Mouse (Mus musculus) forebrain, embryonic 12.5 days (tissue): Measurements from ENCODE around the gene Olfr1336. TPM values are rescaled to one million over a fixed set of nuclear protein-coding genes. Genes with fewer than 3 reads are reported as not detected.
"Not testable (repeated sequence)": the region's sequence is repeated elsewhere in the genome, so short reads cannot be mapped to it uniquely, and the experiment has no call there.

Experiments used
- ATAC-seq: fragments of 200-750 bp; cut with Nextera tagmentation; 2 replicates; pipeline ENCODE4 v1.8.0; 2017; ENCODE audit warnings: moderate TSS enrichment; ENCODE audit not compliant: low FRiP score
- H3K27ac ChIP-seq: fragments of 300-500 bp; sonication (generic); 2 replicates; pipeline ENCODE4 v1.5.1; 2016; ENCODE audit warnings: mild to moderate bottlenecking
- H3K27me3 ChIP-seq: fragments of 300-500 bp; sonication (generic); 2 replicates; pipeline ENCODE4 v1.6.1; 2016; ENCODE audit warnings: mild to moderate bottlenecking
- H3K36me3 ChIP-seq: fragments of 300-500 bp; sonication (generic); replicated peaks from 2 replicates; pipeline ENCODE4 v1.6.1; 2016; ENCODE audit warnings: mild to moderate bottlenecking
- H3K4me1 ChIP-seq: fragments of 300-500 bp; sonication (generic); 2 replicates; pipeline ENCODE4 v1.6.1; 2016
- H3K4me2 ChIP-seq: fragments of 300-500 bp; sonication (generic); 2 replicates; pipeline ENCODE4 v1.6.1; 2016; ENCODE audit warnings: mild to moderate bottlenecking, moderate library complexity
- H3K4me3 ChIP-seq: fragments of 300-500 bp; sonication (generic); replicated peaks from 2 replicates; pipeline ENCODE4 v1.5.1; 2016; ENCODE audit warnings: mild to moderate bottlenecking
- H3K9ac ChIP-seq: fragments of 300-500 bp; sonication (generic); 2 replicates; pipeline ENCODE4 v1.6.1; 2016; ENCODE audit warnings: mild to moderate bottlenecking
- H3K9me3 ChIP-seq: fragments of 300-500 bp; sonication (generic); 2 replicates; pipeline ENCODE4 v1.6.1; 2016
- WGBS: fragments of 180-500 bp; shearing (Covaris S2); methylation state at CpG from one replicate; pipeline ENCODE4 v1.1.7; 2016; 5-methylcytosine and 5-hydroxymethylcytosine counted together
- polyA plus RNA-seq: library from polyadenylated mRNA; unstranded; fragments of >200 nt; fragmentation: Nextera tagmentation; extraction: Ambion mirVana; gene quantifications from 2 replicates; pipeline ENCODE4 v1.2.1, GENCODE M21; 2016

Gene Olfr1336
- polyA plus RNA-seq, 1 experiment from 2014 or later, result not detected

- not testable (repeated sequence) for ATAC-seq
Observed at GRCm38 (mm10) chr7:6477633-6478032, 21.7 kb downstream of the Olfr1336 start.

GRCm38 (mm10) chr7:6486841-6487240, 30.9 kb downstream of the Olfr1336 start, which contains the start of gene Olfr5:
Gene Olfr5, minus strand, starts transcription at chr7:6486941.
- Histone ChIP-seq H3K36me3 (no peaks in the 10 kb centered on the region), H3K27me3 (no peaks in the 10 kb centered on the region), H3K27ac (no peak within 1 kb of the TSS), H3K4me3 (no peak within 1 kb of the TSS), H3K9ac (no peak within 1 kb of the TSS), H3K9me3 (peaks cover 16% of the 10 kb centered on the region; the same call in 1 of the 2 replicates), H3K4me2 (no peak within 1 kb of the TSS), H3K4me1 (no peaks in the 10 kb centered on the region)
- ATAC-seq, result no peak
- WGBS, result 38% methylated on average over 2 of the region's 2 CpGs

More at GRCm38 (mm10) chr7:6477633-6478032, 21.7 kb downstream of the Olfr1336 start:
- H3K36me3 ChIP-seq, H3K9me3 ChIP-seq, H3K4me2 ChIP-seq, H3K9ac ChIP-seq, H3K4me3 ChIP-seq, H3K4me1 ChIP-seq, H3K27me3 ChIP-seq, H3K27ac ChIP-seq: not testable (repeated sequence)
- 85% methylated on average over 2 of the region's 2 CpGs for WGBS

GRCm38 (mm10) chr7:6499655-6500054, 43.7 kb downstream of the Olfr1336 start, which contains the start of gene Olfr1347:
Gene Olfr1347, minus strand, starts transcription at chr7:6499755.
- Histone ChIP-seq H3K4me3 (no peak within 1 kb of the TSS), H3K4me2 (no peak within 1 kb of the TSS), H3K27me3 (no peaks in the 10 kb centered on the region), H3K27ac (no peak within 1 kb of the TSS), H3K4me1 (no peaks in the 10 kb centered on the region), H3K9ac (no peak within 1 kb of the TSS), H3K9me3 (0 out of 2 replicates have a peak, but pooled peaks cover 11% of the 10 kb centered on the region), H3K36me3 (no peaks in the 10 kb centered on the region)
- WGBS, result 44% methylated on average over 1 of the region's 1 CpGs
- no peak for ATAC-seq

- no peak within 1 kb of the TSS for H3K4me2 ChIP-seq
- H3K4me3 ChIP-seq, result no peak within 1 kb of the TSS
- H3K27me3 ChIP-seq, result no peaks in the 10 kb centered on the region
- no peak for ATAC-seq
- H3K36me3 ChIP-seq, result no peaks in the 10 kb centered on the region
- WGBS, result 89% methylated on average over 1 of the region's 1 CpGs
- H3K4me1 ChIP-seq, result no peaks in the 10 kb centered on the region
- no peak within 1 kb of the TSS for H3K9ac ChIP-seq
- no peak within 1 kb of the TSS for H3K27ac ChIP-seq
- peaks cover 12% of the 10 kb centered on the region; the same call in 1 of the 2 replicates for H3K9me3 ChIP-seq
Observed at GRCm38 (mm10) chr7:6508648-6509047, 52.7 kb downstream of the Olfr1336 start, which contains the start of gene Olfr1348. Gene Olfr1348, minus strand, starts transcription at chr7:6508748.

Other genes with a start within 250 kb of the Olfr1336 start
- not detected in 2 replicates for gene Zscan5b, start 233.9 kb upstream of the Olfr1336 start, polyA plus RNA-seq
- gene Epp13, start 203.5 kb upstream of the Olfr1336 start, polyA plus RNA-seq, result not detected in 2 replicates
- gene Zfp667, start 169.6 kb upstream of the Olfr1336 start, polyA plus RNA-seq, result 14.0 and 15.8 TPM in 2 replicates
- 7.2 and 7.5 TPM in 2 replicates for gene Zfp583, start 124.9 kb upstream of the Olfr1336 start, polyA plus RNA-seq
- gene Gm3854, start 112.4 kb upstream of the Olfr1336 start, polyA plus RNA-seq, result 3.8 and 4.1 TPM in 2 replicates
- 2.8 TPM in 2 replicates for gene Zfp78, start 92.9 kb upstream of the Olfr1336 start, polyA plus RNA-seq
- gene Zfp28, start 72.9 kb upstream of the Olfr1336 start, polyA plus RNA-seq, result 15.2 and 15.8 TPM in 2 replicates
- 0.82 and 1.6 TPM in 2 replicates for gene Smim17, start 57.5 kb upstream of the Olfr1336 start, polyA plus RNA-seq
- gene Gm20715, start 45.9 kb upstream of the Olfr1336 start, polyA plus RNA-seq, result not detected in 2 replicates
- gene Olfr1344, start 17.5 kb upstream of the Olfr1336 start, polyA plus RNA-seq, result 0.11 TPM in 1 of 2 replicates, not detected in the other
- not detected in 2 replicates for gene Olfr1346, start 10.9 kb downstream of the Olfr1336 start, polyA plus RNA-seq
- not detected in 2 replicates for gene Olfr5, start 30.8 kb downstream of the Olfr1336 start, polyA plus RNA-seq
- gene Olfr1347, start 43.6 kb downstream of the Olfr1336 start, polyA plus RNA-seq, result not detected in 2 replicates
- gene Olfr1348, start 52.6 kb downstream of the Olfr1336 start, polyA plus RNA-seq, result not detected in 2 replicates
- not detected in 2 replicates for gene Olfr1349, start 66.8 kb downstream of the Olfr1336 start, polyA plus RNA-seq
- gene Olfr1350, start 108.7 kb downstream of the Olfr1336 start, polyA plus RNA-seq, result not detected in 2 replicates
- 0.80 and 1.1 TPM in 2 replicates for gene Zim1, start 240.3 kb downstream of the Olfr1336 start, polyA plus RNA-seq